Mouse (Mus musculus) embryonic facial prominence, embryonic 15.5 days (tissue): Measurements from ENCODE around the gene Lrrc28. TPM values are rescaled to one million over a fixed set of nuclear protein-coding genes. Genes with fewer than 3 reads are reported as not detected.
A peak's percentile ranks its signal among the peaks of the same experiment; 100 is the strongest.

ENCODE experiments used
- ATAC-seq: fragments of 200-750 bp; cut with Nextera tagmentation; 2 replicates; pipeline ENCODE4 v1.8.0; 2017; ENCODE audit warnings: low read depth, moderate TSS enrichment; ENCODE audit not compliant: insufficient number of reproducible peaks, low FRiP score, low TSS enrichment
- H3K27ac ChIP-seq: fragments of 300-500 bp; sonication (generic); replicated peaks from 2 replicates; pipeline ENCODE4 v1.5.1; 2015; ENCODE audit warnings: mild to moderate bottlenecking, inconsistent platforms
- H3K27me3 ChIP-seq: fragments of 300-500 bp; sonication (generic); 2 replicates; pipeline ENCODE4 v1.6.1; 2015; ENCODE audit warnings: inconsistent platforms
- H3K36me3 ChIP-seq: fragments of 300-500 bp; sonication (generic); 2 replicates; pipeline ENCODE4 v1.6.1; 2015; ENCODE audit warnings: mild to moderate bottlenecking, inconsistent platforms
- H3K4me1 ChIP-seq: fragments of 300-500 bp; sonication (generic); 2 replicates; pipeline ENCODE4 v1.6.1; 2015; ENCODE audit warnings: inconsistent platforms
- H3K4me2 ChIP-seq: fragments of 300-500 bp; sonication (generic); replicated peaks from 2 replicates; pipeline ENCODE4 v1.6.1; 2015; ENCODE audit warnings: mild to moderate bottlenecking, inconsistent platforms
- H3K4me3 ChIP-seq: fragments of 300-500 bp; sonication (generic); replicated peaks from 2 replicates; pipeline ENCODE4 v1.5.1; 2015; ENCODE audit warnings: mild to moderate bottlenecking, inconsistent platforms
- H3K9ac ChIP-seq: fragments of 300-500 bp; sonication (generic); 2 replicates; pipeline ENCODE4 v1.6.1; 2015; ENCODE audit warnings: inconsistent platforms
- H3K9me3 ChIP-seq: fragments of 300-500 bp; sonication (generic); replicated peaks from 2 replicates; pipeline ENCODE4 v1.6.1; 2016; ENCODE audit warnings: inconsistent platforms
- WGBS: fragments of 180-500 bp; shearing (Covaris S2); methylation state at CpG from one replicate; pipeline ENCODE4 v1.1.7; 2015; 5-methylcytosine and 5-hydroxymethylcytosine counted together
- polyA plus RNA-seq: library from polyadenylated mRNA; unstranded; fragments of >200 nt; fragmentation: Nextera tagmentation; extraction: Ambion mirVana; gene quantifications from 2 replicates; pipeline ENCODE4 v1.2.1, GENCODE M21; 2015

The Lrrc28 gene
- polyA plus RNA-seq, 1 experiment from 2014 or later = 22.4 TPM

GRCm38 (mm10) chr7:67513656-67514055, 131.4 kb downstream of the Lrrc28 start:
- ATAC-seq = no peak
- Histone ChIP-seq H3K4me3 (no peak overlapping the region), H3K27me3 (no peaks in the 10 kb centered on the region), H3K4me1 (peaks cover 3% of the 10 kb centered on the region; the same call in 1 of the 2 replicates), H3K9ac (no peak overlapping the region), H3K27ac (no peak overlapping the region), H3K36me3 (no peaks in the 10 kb centered on the region), H3K9me3 (no peaks in the 10 kb centered on the region), H3K4me2 (no peak overlapping the region)
- 77% methylated on average over 4 of the region's 4 CpGs for WGBS

GRCm38 (mm10) chr7:67511606-67512005, 133.5 kb downstream of the Lrrc28 start:
- Histone ChIP-seq H3K9me3 (no peaks in the 10 kb centered on the region), H3K36me3 (no peaks in the 10 kb centered on the region), H3K4me3 (no peak overlapping the region), H3K4me1 (peaks cover 3% of the 10 kb centered on the region; the same call in 1 of the 2 replicates), H3K9ac (no peak overlapping the region), H3K4me2 (no peak overlapping the region), H3K27me3 (no peaks in the 10 kb centered on the region), H3K27ac (no peak overlapping the region)
- no peak for ATAC-seq
- WGBS = 70% methylated on average over 7 of the region's 7 CpGs

- no peak for ATAC-seq
- no peaks in the 10 kb centered on the region for H3K36me3 ChIP-seq
- H3K4me2 ChIP-seq = no peak overlapping the region
- whole genome bisulfite sequencing = 35% methylated on average over 7 of the region's 7 CpGs
- H3K9me3 ChIP-seq = no peaks in the 10 kb centered on the region
- H3K9ac ChIP-seq = no peak overlapping the region
- H3K4me1 ChIP-seq = peaks cover 40% of the 10 kb centered on the region
- no peak overlapping the region for H3K4me3 ChIP-seq
- 0 out of 2 replicates have a peak overlapping the region, but pooled peaks have one; percentile 34 for H3K27ac ChIP-seq
- no peaks in the 10 kb centered on the region for H3K27me3 ChIP-seq
These were observed 141.6 kb downstream of the Lrrc28 start for GRCm38 (mm10) chr7:67503281-67504010.

GRCm38 (mm10) chr7:67502631-67503030, 142.4 kb downstream of the Lrrc28 start:
- no peaks in the 10 kb centered on the region for H3K9me3 ChIP-seq
- no peak for ATAC-seq
- no peaks in the 10 kb centered on the region for H3K36me3 ChIP-seq
- 47% methylated on average over 4 of the region's 4 CpGs for WGBS
- no peak overlapping the region for H3K4me3 ChIP-seq
- no peak overlapping the region for H3K4me2 ChIP-seq
- H3K27me3 ChIP-seq = no peaks in the 10 kb centered on the region
- H3K27ac ChIP-seq = no peak overlapping the region
- peaks cover 40% of the 10 kb centered on the region for H3K4me1 ChIP-seq
- H3K9ac ChIP-seq = no peak overlapping the region

- Histone ChIP-seq H3K9me3 (no peaks in the 10 kb centered on the region), H3K4me1 (peaks cover 40% of the 10 kb centered on the region), H3K9ac (no peak overlapping the region), H3K36me3 (no peaks in the 10 kb centered on the region), H3K4me3 (no peak overlapping the region), H3K4me2 (0 out of 2 replicates have a peak overlapping the region, but pooled peaks have one; percentile 17), H3K27me3 (no peaks in the 10 kb centered on the region), H3K27ac (no peak overlapping the region; the same call in 1 of the 2 replicates)
- ATAC-seq = no peak
- 25% methylated on average over 5 of the region's 5 CpGs for WGBS
These were observed 144.2 kb downstream of the Lrrc28 start for GRCm38 (mm10) chr7:67500878-67501277.

- Histone ChIP-seq H3K4me1 (peaks cover 40% of the 10 kb centered on the region), H3K27ac (no peak overlapping the region; the same call in 1 of the 2 replicates), H3K9me3 (no peaks in the 10 kb centered on the region), H3K9ac (no peak overlapping the region), H3K4me2 (0 out of 2 replicates have a peak overlapping the region, but pooled peaks have one; percentile 17), H3K4me3 (no peak overlapping the region), H3K36me3 (no peaks in the 10 kb centered on the region), H3K27me3 (no peaks in the 10 kb centered on the region)
- 0 out of 2 replicates have a peak, but pooled peaks have one; percentile 4 for ATAC-seq
- WGBS = 30% methylated on average over 11 of the region's 11 CpGs
These were observed 144.8 kb downstream of the Lrrc28 start for GRCm38 (mm10) chr7:67500076-67500828.

GRCm38 (mm10) chr7:67499516-67499915, 145.6 kb downstream of the Lrrc28 start:
- H3K9ac ChIP-seq = no peak overlapping the region
- H3K4me3 ChIP-seq = no peak overlapping the region
- H3K4me1 ChIP-seq = peaks cover 40% of the 10 kb centered on the region
- no peaks in the 10 kb centered on the region for H3K36me3 ChIP-seq
- no peaks in the 10 kb centered on the region for H3K9me3 ChIP-seq
- no peaks in the 10 kb centered on the region for H3K27me3 ChIP-seq
- no peak overlapping the region for H3K27ac ChIP-seq
- H3K4me2 ChIP-seq = no peak overlapping the region
- 75% methylated on average over 7 of the region's 7 CpGs for WGBS
- ATAC-seq = no peak

GRCm38 (mm10) chr7:67493795-67494687, 151.0 kb downstream of the Lrrc28 start:
- Histone ChIP-seq H3K9me3 (no peaks in the 10 kb centered on the region), H3K4me1 (no peaks in the 10 kb centered on the region), H3K4me3 (no peak overlapping the region), H3K4me2 (no peak overlapping the region), H3K27me3 (no peaks in the 10 kb centered on the region), H3K36me3 (no peaks in the 10 kb centered on the region), H3K27ac (no peak overlapping the region), H3K9ac (no peak overlapping the region)
- ATAC-seq = no peak
- 58% methylated on average over 9 of the region's 9 CpGs for WGBS

GRCm38 (mm10) chr7:67487889-67488411, 157.1 kb downstream of the Lrrc28 start:
- H3K27me3 ChIP-seq = no peaks in the 10 kb centered on the region
- no peak overlapping the region for H3K27ac ChIP-seq
- no peaks in the 10 kb centered on the region for H3K36me3 ChIP-seq
- 69% methylated on average over 10 of the region's 10 CpGs for WGBS
- ATAC-seq = no peak
- no peaks in the 10 kb centered on the region for H3K9me3 ChIP-seq
- H3K4me2 ChIP-seq = no peak overlapping the region
- no peak overlapping the region for H3K9ac ChIP-seq
- peaks cover 15% of the 10 kb centered on the region for H3K4me1 ChIP-seq
- no peak overlapping the region for H3K4me3 ChIP-seq

- peaks cover 15% of the 10 kb centered on the region for H3K4me1 ChIP-seq
- no peaks in the 10 kb centered on the region for H3K9me3 ChIP-seq
- H3K9ac ChIP-seq = no peak overlapping the region
- no peaks in the 10 kb centered on the region for H3K27me3 ChIP-seq
- no peak overlapping the region for H3K4me2 ChIP-seq
- no peaks in the 10 kb centered on the region for H3K36me3 ChIP-seq
- 52% methylated on average over 15 of the region's 15 CpGs for WGBS
- 0 out of 2 replicates have a peak overlapping the region, but pooled peaks have one; percentile 39 for H3K27ac ChIP-seq
- no peak for ATAC-seq
- no peak overlapping the region for H3K4me3 ChIP-seq
These were observed 157.9 kb downstream of the Lrrc28 start for GRCm38 (mm10) chr7:67486925-67487760.
